Mouse (Mus musculus) intestine, embryonic 15.5 days (tissue): ENCODE measurements at regions not wholly inside any gene's neighbourhood (a gene's known extent, or its start where the extent isn't known, plus 50 kb on each side); places are given as distances from the start of the nearest gene placed in this dataset.

Source experiments
- ATAC-seq: fragments of 200-750 bp; cut with Nextera tagmentation; 2 replicates; pipeline ENCODE4 v1.8.0; 2017; ENCODE audit warnings: moderate TSS enrichment, moderate library complexity
- H3K27ac ChIP-seq: fragments of 300-500 bp; sonication (generic); 2 replicates; pipeline ENCODE4 v1.5.1; 2015; ENCODE audit warnings: mild to moderate bottlenecking, inconsistent platforms
- H3K27me3 ChIP-seq: fragments of 300-500 bp; sonication (generic); replicated peaks from 2 replicates; pipeline ENCODE4 v1.6.1; 2015; ENCODE audit warnings: inconsistent platforms
- H3K36me3 ChIP-seq: fragments of 300-500 bp; sonication (generic); 2 replicates; pipeline ENCODE4 v1.6.1; 2015; ENCODE audit warnings: inconsistent platforms
- H3K4me1 ChIP-seq: fragments of 300-500 bp; sonication (generic); replicated peaks from 2 replicates; pipeline ENCODE4 v1.6.1; 2015; ENCODE audit warnings: inconsistent platforms
- H3K4me2 ChIP-seq: fragments of 300-500 bp; sonication (generic); replicated peaks from 2 replicates; pipeline ENCODE4 v1.6.1; 2015; ENCODE audit warnings: mild to moderate bottlenecking, inconsistent platforms
- H3K4me3 ChIP-seq: fragments of 300-500 bp; sonication (generic); replicated peaks from 2 replicates; pipeline ENCODE4 v1.5.1; 2015; ENCODE audit warnings: inconsistent platforms
- H3K9ac ChIP-seq: fragments of 300-500 bp; sonication (generic); 2 replicates; pipeline ENCODE4 v1.6.1; 2015; ENCODE audit warnings: inconsistent platforms
- H3K9me3 ChIP-seq: fragments of 300-500 bp; sonication (generic); 2 replicates; pipeline ENCODE4 v1.6.1; 2016; ENCODE audit warnings: inconsistent platforms
- WGBS: fragments of 180-500 bp; shearing (Covaris S2); methylation state at CpG from one replicate; pipeline ENCODE4 v1.1.7; 2015; 5-methylcytosine and 5-hydroxymethylcytosine counted together

DNA sequence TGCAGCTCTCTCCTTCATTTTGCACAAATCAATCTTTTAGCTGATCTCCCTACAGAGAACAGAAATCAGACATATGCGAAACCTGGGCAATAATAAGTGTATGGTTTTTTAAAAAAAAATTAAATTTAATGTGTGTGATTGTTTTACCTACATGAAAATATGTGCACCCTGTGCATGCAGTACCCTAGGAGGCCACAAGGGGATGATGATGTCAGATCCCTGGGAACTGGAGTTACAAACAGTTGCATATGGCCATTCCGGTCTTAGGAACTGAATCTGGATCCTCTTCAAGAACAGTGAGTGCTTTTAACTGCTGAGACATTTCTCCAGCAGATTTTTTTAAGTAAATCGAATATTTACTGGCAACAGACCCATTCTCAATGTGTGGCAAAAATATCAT is 257.0 kb upstream of the Sox9 start:
- no peak overlapping the region for H3K4me2 ChIP-seq
- no peak for ATAC-seq
- H3K4me3 ChIP-seq, result no peak overlapping the region
- no peaks in the 10 kb centered on the region for H3K27me3 ChIP-seq
- no peak overlapping the region for H3K27ac ChIP-seq
- WGBS, result 91% methylated on average over 3 of the region's 3 CpGs
- H3K4me1 ChIP-seq, result no peaks in the 10 kb centered on the region
- no peaks in the 10 kb centered on the region for H3K9me3 ChIP-seq
- H3K9ac ChIP-seq, result no peak overlapping the region
- no peaks in the 10 kb centered on the region for H3K36me3 ChIP-seq

GRCm38 (mm10) chr11:112542573-112542972 is 239.5 kb upstream of the Sox9 start:
- Histone ChIP-seq H3K9me3 (no peaks in the 10 kb centered on the region), H3K4me1 (no peaks in the 10 kb centered on the region), H3K27ac (no peak overlapping the region), H3K4me2 (no peak overlapping the region), H3K36me3 (no peaks in the 10 kb centered on the region), H3K9ac (no peak overlapping the region), H3K27me3 (0 out of 2 replicates have a peak, but pooled peaks cover 3% of the 10 kb centered on the region), H3K4me3 (no peak overlapping the region)
- no peak for ATAC-seq
- 44% methylated on average over 6 of the region's 6 CpGs for WGBS

- Histone ChIP-seq H3K9ac (no peak overlapping the region), H3K4me3 (no peak overlapping the region), H3K27ac (no peak overlapping the region), H3K4me1 (no peaks in the 10 kb centered on the region), H3K36me3 (no peaks in the 10 kb centered on the region), H3K9me3 (no peaks in the 10 kb centered on the region), H3K4me2 (no peak overlapping the region), H3K27me3 (0 out of 2 replicates have a peak, but pooled peaks cover 3% of the 10 kb centered on the region)
- ATAC-seq, result no peak
- WGBS, result 62% methylated on average over 6 of the region's 6 CpGs
These were observed 238.6 kb upstream of the Sox9 start for GRCm38 (mm10) chr11:112543473-112543872.

- H3K9me3 ChIP-seq, result no peaks in the 10 kb centered on the region
- no peaks in the 10 kb centered on the region for H3K27me3 ChIP-seq
- no peaks in the 10 kb centered on the region for H3K4me1 ChIP-seq
- H3K4me2 ChIP-seq, result no peak overlapping the region
- 71% methylated on average over 7 of the region's 7 CpGs for WGBS
- H3K27ac ChIP-seq, result no peak overlapping the region
- no peak overlapping the region for H3K4me3 ChIP-seq
- ATAC-seq, result no peak
- no peaks in the 10 kb centered on the region for H3K36me3 ChIP-seq
- H3K9ac ChIP-seq, result no peak overlapping the region
These were observed 236.6 kb upstream of the Sox9 start for GRCm38 (mm10) chr11:112545231-112546010.

- H3K9me3 ChIP-seq, result no peaks in the 10 kb centered on the region
- no peaks in the 10 kb centered on the region for H3K4me1 ChIP-seq
- no peak overlapping the region for H3K4me2 ChIP-seq
- H3K27me3 ChIP-seq, result no peaks in the 10 kb centered on the region
- H3K27ac ChIP-seq, result no peak overlapping the region
- WGBS, result 58% methylated on average over 5 of the region's 5 CpGs
- no peak overlapping the region for H3K9ac ChIP-seq
- ATAC-seq, result no peak
- no peak overlapping the region for H3K4me3 ChIP-seq
- no peaks in the 10 kb centered on the region for H3K36me3 ChIP-seq
These were observed 235.9 kb upstream of the Sox9 start for GRCm38 (mm10) chr11:112546162-112546561.

GRCm38 (mm10) chr11:112552838-112553237 is 229.2 kb upstream of the Sox9 start:
- Histone ChIP-seq H3K27ac (no peak overlapping the region), H3K9me3 (no peaks in the 10 kb centered on the region), H3K4me2 (no peak overlapping the region), H3K27me3 (no peaks in the 10 kb centered on the region), H3K36me3 (no peaks in the 10 kb centered on the region), H3K4me1 (no peaks in the 10 kb centered on the region), H3K9ac (no peak overlapping the region), H3K4me3 (no peak overlapping the region)
- ATAC-seq, result no peak
- WGBS, result 65% methylated on average over 6 of the region's 6 CpGs

DNA sequence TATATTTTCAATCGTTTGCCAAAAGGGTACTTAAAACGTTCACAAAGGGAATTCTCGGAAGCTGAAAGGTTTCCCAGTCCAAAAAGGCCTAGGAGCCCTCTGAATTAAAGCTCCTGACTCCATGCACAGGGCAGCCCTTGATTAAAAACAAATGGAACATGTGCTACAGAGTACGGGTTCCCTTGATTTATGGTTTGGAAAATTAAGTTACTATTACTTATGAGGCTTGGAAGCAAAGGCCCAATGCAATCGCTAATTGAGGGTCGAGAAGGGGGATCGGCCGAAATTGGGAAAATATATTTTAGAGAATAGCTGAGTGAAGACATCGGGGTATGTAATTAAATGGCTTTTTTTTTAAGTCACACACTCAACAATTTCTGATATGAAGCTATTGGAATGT is 219.0 kb upstream of the Sox9 start:
- no peak overlapping the region for H3K4me2 ChIP-seq
- no peak overlapping the region for H3K4me3 ChIP-seq
- no peak overlapping the region for H3K9ac ChIP-seq
- 85% methylated on average over 9 of the region's 9 CpGs for WGBS
- no peaks in the 10 kb centered on the region for H3K27me3 ChIP-seq
- no peaks in the 10 kb centered on the region for H3K4me1 ChIP-seq
- no peaks in the 10 kb centered on the region for H3K36me3 ChIP-seq
- H3K27ac ChIP-seq, result no peak overlapping the region
- no peak for ATAC-seq
- no peaks in the 10 kb centered on the region for H3K9me3 ChIP-seq

- 49% methylated on average over 1 of the region's 1 CpGs for WGBS
- Histone ChIP-seq H3K27me3 (no peaks in the 10 kb centered on the region), H3K9ac (no peak overlapping the region), H3K4me2 (no peak overlapping the region), H3K4me3 (no peak overlapping the region), H3K27ac (no peak overlapping the region), H3K9me3 (no peaks in the 10 kb centered on the region), H3K36me3 (no peaks in the 10 kb centered on the region), H3K4me1 (no peaks in the 10 kb centered on the region)
- no peak for ATAC-seq
These were observed 217.3 kb upstream of the Sox9 start for GRCm38 (mm10) chr11:112564706-112565215.

- H3K9me3 ChIP-seq, result no peaks in the 10 kb centered on the region
- no peaks in the 10 kb centered on the region for H3K36me3 ChIP-seq
- no peak overlapping the region for H3K9ac ChIP-seq
- ATAC-seq, result no peak
- H3K4me2 ChIP-seq, result no peak overlapping the region
- H3K4me3 ChIP-seq, result no peak overlapping the region
- no peaks in the 10 kb centered on the region for H3K27me3 ChIP-seq
- 89% methylated on average over 3 of the region's 3 CpGs for WGBS
- H3K4me1 ChIP-seq, result no peaks in the 10 kb centered on the region
- H3K27ac ChIP-seq, result no peak overlapping the region
These were observed 216.0 kb upstream of the Sox9 start for GRCm38 (mm10) chr11:112566071-112566470.

GRCm38 (mm10) chr11:112587386-112587785 is 194.6 kb upstream of the Sox9 start:
- Histone ChIP-seq H3K9ac (no peak overlapping the region), H3K4me1 (no peaks in the 10 kb centered on the region), H3K4me3 (no peak overlapping the region), H3K27ac (no peak overlapping the region), H3K36me3 (no peaks in the 10 kb centered on the region), H3K9me3 (no peaks in the 10 kb centered on the region), H3K4me2 (no peak overlapping the region), H3K27me3 (no peaks in the 10 kb centered on the region)
- no peak for ATAC-seq

GRCm38 (mm10) chr11:112588088-112588487 is 193.9 kb upstream of the Sox9 start:
- Histone ChIP-seq H3K4me3 (no peak overlapping the region), H3K36me3 (no peaks in the 10 kb centered on the region), H3K4me2 (no peak overlapping the region), H3K9ac (no peak overlapping the region), H3K9me3 (no peaks in the 10 kb centered on the region), H3K27ac (no peak overlapping the region), H3K4me1 (no peaks in the 10 kb centered on the region), H3K27me3 (no peaks in the 10 kb centered on the region)
- WGBS, result 57% methylated on average over 11 of the region's 11 CpGs
- ATAC-seq, result no peak

DNA sequence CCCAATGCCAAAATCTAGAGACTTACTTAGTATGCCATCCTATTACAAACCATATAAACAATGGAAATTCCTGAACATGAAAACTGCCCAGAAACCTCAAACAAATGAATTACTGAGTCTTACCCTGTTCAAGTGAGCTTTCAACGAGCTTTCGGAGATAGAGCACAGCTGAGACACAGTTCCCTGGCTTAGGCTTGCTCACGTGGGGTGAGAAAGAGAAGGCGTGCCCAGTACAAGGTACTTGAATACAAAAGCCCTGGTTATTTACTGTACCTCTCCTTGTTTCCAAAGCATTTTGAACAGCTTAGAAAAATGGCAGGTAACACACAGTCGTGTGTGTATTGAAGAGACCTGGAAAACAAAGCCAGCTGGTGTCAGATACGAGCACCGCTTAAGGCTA is 191.8 kb upstream of the Sox9 start:
- Histone ChIP-seq H3K36me3 (no peaks in the 10 kb centered on the region), H3K4me2 (no peak overlapping the region), H3K27ac (no peak overlapping the region), H3K9ac (no peak overlapping the region), H3K9me3 (no peaks in the 10 kb centered on the region), H3K4me1 (no peaks in the 10 kb centered on the region), H3K27me3 (no peaks in the 10 kb centered on the region), H3K4me3 (no peak overlapping the region)
- ATAC-seq, result no peak
- WGBS, result 80% methylated on average over 7 of the region's 7 CpGs

- Histone ChIP-seq H3K4me1 (no peaks in the 10 kb centered on the region), H3K27me3 (no peaks in the 10 kb centered on the region), H3K4me3 (no peak overlapping the region), H3K9me3 (no peaks in the 10 kb centered on the region), H3K27ac (no peak overlapping the region), H3K4me2 (no peak overlapping the region), H3K36me3 (no peaks in the 10 kb centered on the region), H3K9ac (no peak overlapping the region)
- no peak for ATAC-seq
- 64% methylated on average over 6 of the region's 6 CpGs for WGBS
These were observed 189.5 kb upstream of the Sox9 start for GRCm38 (mm10) chr11:112592411-112593020.
